Mouse (Mus musculus): ENCODE measurements around the gene Tub. TPM values are rescaled to one million over a fixed set of nuclear protein-coding genes. Genes with fewer than 3 reads are reported as not detected.

The Tub gene
- polyA plus RNA-seq, 1 experiment: 0.76 TPM

GRCm38 (mm10) chr7:109038987-109039386, 88.8 kb downstream of the Tub start:
- no peaks in the 10 kb centered on the region for H3K4me1 ChIP-seq (ENCODE audit: control insufficient read depth, insufficient read depth, low read length)
- no peak for TF ChIP-seq CTCF (IDR thresholded peaks at IDR 0.05; ENCODE audit: insufficient read depth, low read length)
- 50% methylated on average over 1 of the region's 1 CpGs for WGBS
- no peak overlapping the region for H3K4me3 ChIP-seq (replicated peaks; ENCODE audit: extremely low read depth, low read depth, low read length)
- DNase-seq: no peak

- 73% methylated on average over 5 of the region's 5 CpGs for WGBS
- TF ChIP-seq POLR2A (IDR thresholded peaks at IDR 0.05; ENCODE audit: borderline replicate concordance, extremely low read depth, low read depth, low read length) (no peak), CTCF (IDR thresholded peaks at IDR 0.05; ENCODE audit: insufficient read depth, low read length) (no peak)
- Histone ChIP-seq H3K4me1 (ENCODE audit: control insufficient read depth, insufficient read depth, low read length) (no peaks in the 10 kb centered on the region), H3K4me3 (replicated peaks; ENCODE audit: extremely low read depth, low read depth, low read length) (no peak overlapping the region)
- no peak for DNase-seq
Measured at GRCm38 (mm10) chr7:109039445-109039844, 89.3 kb downstream of the Tub start.

DNA sequence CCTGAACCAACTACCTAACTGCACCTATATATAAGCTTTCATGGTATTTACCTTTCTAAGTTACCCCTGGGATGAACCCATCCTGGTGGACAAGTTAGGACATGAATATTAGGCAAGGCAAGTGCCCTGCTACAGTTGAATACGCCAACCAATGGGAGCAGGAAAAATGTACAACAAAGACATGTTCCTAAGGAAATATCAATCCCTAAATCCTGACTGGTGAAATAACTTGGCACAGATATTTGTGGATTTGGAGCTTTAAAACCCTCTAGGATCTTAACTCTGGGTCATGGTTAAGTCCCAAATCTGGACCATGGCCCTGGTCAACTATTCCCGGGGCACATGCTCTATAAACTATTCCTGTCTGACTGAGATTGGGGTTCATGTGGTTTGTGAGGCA, 95.7 kb downstream of the Tub start:
- no peak for DNase-seq
- TF ChIP-seq POLR2A (IDR thresholded peaks at IDR 0.05; ENCODE audit: borderline replicate concordance, extremely low read depth, low read depth, low read length) (no peak), CTCF (IDR thresholded peaks at IDR 0.05; ENCODE audit: insufficient read depth, low read length) (no peak)
- H3K4me3 ChIP-seq (replicated peaks; ENCODE audit: extremely low read depth, low read depth, low read length): no peak overlapping the region
- WGBS: 89% methylated on average over 2 of the region's 2 CpGs
- no peaks in the 10 kb centered on the region for H3K4me1 ChIP-seq (ENCODE audit: control insufficient read depth, insufficient read depth, low read length)

DNA sequence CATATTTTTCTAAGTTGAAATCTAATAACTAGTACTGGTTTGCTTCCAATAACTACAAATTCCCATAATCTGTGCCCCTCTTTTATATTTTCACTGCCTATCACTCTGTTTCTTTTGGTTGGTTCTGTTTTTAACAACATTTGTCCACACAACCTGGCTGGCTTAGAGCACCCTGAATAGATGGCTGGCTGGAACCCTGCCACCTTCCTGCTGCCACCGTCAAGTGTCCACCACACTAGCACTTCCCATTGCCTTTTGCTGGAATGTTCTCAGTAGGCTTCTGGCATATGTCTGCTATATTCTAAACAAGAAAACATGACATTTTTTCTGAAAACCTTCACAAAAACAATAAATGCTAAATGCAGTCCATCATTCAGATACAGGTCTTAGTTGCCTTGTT, 100.7 kb downstream of the Tub start:
- TF ChIP-seq POLR2A (IDR thresholded peaks at IDR 0.05; ENCODE audit: borderline replicate concordance, extremely low read depth, low read depth, low read length) (no peak), CTCF (IDR thresholded peaks at IDR 0.05; ENCODE audit: insufficient read depth, low read length) (no peak)
- DNase-seq: no peak
- WGBS: 47% methylated on average over 1 of the region's 1 CpGs
- Histone ChIP-seq H3K4me3 (replicated peaks; ENCODE audit: extremely low read depth, low read depth, low read length) (no peak overlapping the region), H3K4me1 (ENCODE audit: control insufficient read depth, insufficient read depth, low read length) (no peaks in the 10 kb centered on the region)

- WGBS: 78% methylated on average over 4 of the region's 4 CpGs
- DNase-seq: no peak
- Histone ChIP-seq H3K4me3 (replicated peaks; ENCODE audit: extremely low read depth, low read depth, low read length) (no peak overlapping the region), H3K4me1 (ENCODE audit: control insufficient read depth, insufficient read depth, low read length) (no peaks in the 10 kb centered on the region)
- TF ChIP-seq POLR2A (IDR thresholded peaks at IDR 0.05; ENCODE audit: borderline replicate concordance, extremely low read depth, low read depth, low read length) (no peak), CTCF (IDR thresholded peaks at IDR 0.05; ENCODE audit: insufficient read depth, low read length) (no peak)
Measured at GRCm38 (mm10) chr7:109059536-109059935, 109.4 kb downstream of the Tub start.

- no peak overlapping the region for H3K4me3 ChIP-seq (replicated peaks; ENCODE audit: extremely low read depth, low read depth, low read length)
- H3K4me1 ChIP-seq (ENCODE audit: control insufficient read depth, insufficient read depth, low read length): no peaks in the 10 kb centered on the region
- 73% methylated on average over 4 of the region's 4 CpGs for whole genome bisulfite sequencing
- TF ChIP-seq CTCF (IDR thresholded peaks at IDR 0.05; ENCODE audit: insufficient read depth, low read length) (no peak), POLR2A (IDR thresholded peaks at IDR 0.05; ENCODE audit: borderline replicate concordance, extremely low read depth, low read depth, low read length) (no peak)
- no peak for DNase-seq
Measured at GRCm38 (mm10) chr7:109069641-109070040, 119.5 kb downstream of the Tub start.

- Histone ChIP-seq H3K4me1 (ENCODE audit: control insufficient read depth, insufficient read depth, low read length) (no peaks in the 10 kb centered on the region), H3K4me3 (replicated peaks; ENCODE audit: extremely low read depth, low read depth, low read length) (no peak overlapping the region)
- WGBS: 68% methylated on average over 5 of the region's 5 CpGs
- no peak for TF ChIP-seq CTCF (IDR thresholded peaks at IDR 0.05; ENCODE audit: insufficient read depth, low read length)
- TF ChIP-seq POLR2A (IDR thresholded peaks at IDR 0.05; ENCODE audit: borderline replicate concordance, extremely low read depth, low read depth, low read length): no peak
- no peak for DNase-seq
Measured at GRCm38 (mm10) chr7:109072326-109072725, 122.2 kb downstream of the Tub start.

DNA sequence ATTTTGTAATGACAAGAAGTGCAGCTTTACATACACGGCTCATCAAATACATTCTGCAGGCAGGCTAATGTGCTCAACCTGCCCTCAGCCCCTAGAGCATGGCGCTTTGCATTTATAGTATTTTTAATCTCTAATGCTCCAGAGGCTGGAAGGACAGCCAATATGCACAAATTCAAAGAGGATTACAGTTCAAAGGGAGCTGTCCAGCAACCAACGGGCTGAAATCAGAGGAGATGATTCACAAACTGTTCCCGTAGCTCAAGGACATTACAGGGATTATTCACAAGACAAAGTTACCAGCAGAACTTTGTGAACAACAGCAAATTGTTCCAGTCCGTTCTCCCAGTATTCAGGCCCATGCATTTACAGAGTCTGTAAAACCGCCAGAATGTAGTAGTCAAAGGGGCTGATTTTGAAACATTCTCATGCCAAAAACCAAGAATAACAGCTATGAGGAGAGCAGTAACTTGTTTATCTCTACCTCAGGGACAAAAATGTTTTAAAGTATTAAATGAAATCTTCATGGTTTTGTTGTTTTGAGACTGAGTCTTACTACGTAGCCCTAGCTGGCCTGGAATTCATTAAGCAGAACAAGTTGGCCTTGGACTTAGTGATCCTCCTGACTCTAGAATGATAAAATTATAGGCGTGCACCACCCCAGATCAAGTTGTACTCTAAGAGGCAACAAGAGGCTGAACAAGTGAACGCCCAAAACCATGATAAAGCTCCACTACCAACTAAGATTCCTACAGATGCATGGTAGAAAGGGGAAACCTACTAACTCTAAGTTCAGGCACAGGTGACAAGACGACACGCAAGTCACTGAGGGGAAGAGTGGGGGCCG, 132.4 kb downstream of the Tub start:
- WGBS: 23% methylated on average over 12 of the region's 12 CpGs
- TF ChIP-seq POLR2A (IDR thresholded peaks at IDR 0.05; ENCODE audit: borderline replicate concordance, extremely low read depth, low read depth, low read length) (no peak), CTCF (IDR thresholded peaks at IDR 0.05; ENCODE audit: insufficient read depth, low read length) (no peak)
- DNase-seq: peak; percentile 7
- peaks cover 3% of the 10 kb centered on the region; the same call in 1 of the 2 replicates for H3K4me1 ChIP-seq (ENCODE audit: control insufficient read depth, insufficient read depth, low read length)
- H3K4me3 ChIP-seq (replicated peaks; ENCODE audit: extremely low read depth, low read depth, low read length): no peak overlapping the region

GRCm38 (mm10) chr7:109083113-109083812, 133.1 kb downstream of the Tub start, which contains the start of gene Ric3:
Gene Ric3 (minus strand): TSS chr7:109083331.
- peak; percentile 11 for DNase-seq
- no peak for TF ChIP-seq CTCF (IDR thresholded peaks at IDR 0.05; ENCODE audit: insufficient read depth, low read length)
- TF ChIP-seq POLR2A (IDR thresholded peaks at IDR 0.05; ENCODE audit: borderline replicate concordance, extremely low read depth, low read depth, low read length): no peak
- WGBS: 6% methylated on average over 50 of the region's 50 CpGs
- peaks cover 3% of the 10 kb centered on the region; the same call in 1 of the 2 replicates for H3K4me1 ChIP-seq (ENCODE audit: control insufficient read depth, insufficient read depth, low read length)
- H3K4me3 ChIP-seq (replicated peaks; ENCODE audit: extremely low read depth, low read depth, low read length): peak within 1 kb of the TSS; percentile 12

All from lung, adult 2 months (tissue).